Mouse (Mus musculus): ENCODE data around the gene Creb3l2. TPM values are rescaled to one million over a fixed set of nuclear protein-coding genes. Genes with fewer than 3 reads are reported as not detected.

The Creb3l2 gene
- polyA plus RNA-seq, 1 experiment from 2014 or later, result 31.7 TPM

DNA sequence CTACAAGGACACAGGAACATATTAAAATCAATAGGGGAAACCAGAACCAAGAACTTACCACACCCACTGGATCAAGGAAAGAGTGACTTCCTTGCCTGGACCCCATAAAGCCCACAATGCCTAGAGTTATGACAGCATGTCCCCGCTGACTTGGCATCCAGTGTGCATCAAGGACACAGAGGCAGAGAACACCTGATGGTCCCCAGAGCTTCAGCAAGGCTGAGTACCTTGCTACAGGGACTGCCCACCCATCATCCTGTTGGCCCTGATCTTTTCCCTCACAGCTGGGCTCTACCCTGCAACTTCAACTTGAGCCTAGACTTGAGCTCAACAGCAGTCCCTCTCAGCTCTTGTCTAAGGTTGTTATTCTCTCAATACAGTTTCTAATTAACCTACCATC is 135.3 kb downstream of the Creb3l2 start:
- H3K4me1 ChIP-seq (ENCODE audit: insufficient read depth, low read length), result no peaks in the 10 kb centered on the region
- no peak overlapping the region for H3K27ac ChIP-seq (ENCODE audit: low read length)
- no peak overlapping the region for H3K9ac ChIP-seq (replicated peaks; ENCODE audit: low read length)
- no peak overlapping the region for H3K4me3 ChIP-seq (ENCODE audit: low read length)
- no peaks in the 10 kb centered on the region; the same call in 1 of the 2 replicates for H3K9me3 ChIP-seq (ENCODE audit: low read length)
- 89% methylated on average over 1 of the region's 1 CpGs for WGBS
- H3K36me3 ChIP-seq (ENCODE audit: insufficient read depth, low read length), result no peaks in the 10 kb centered on the region
- H3K4me2 ChIP-seq (replicated peaks; ENCODE audit: low read depth, low read length), result no peak overlapping the region
- no peak for ATAC-seq (ENCODE audit: low FRiP score, low TSS enrichment)
- 0 out of 2 replicates have a peak, but pooled peaks cover 5% of the 10 kb centered on the region for H3K27me3 ChIP-seq (ENCODE audit: insufficient read depth, low read length)

DNA sequence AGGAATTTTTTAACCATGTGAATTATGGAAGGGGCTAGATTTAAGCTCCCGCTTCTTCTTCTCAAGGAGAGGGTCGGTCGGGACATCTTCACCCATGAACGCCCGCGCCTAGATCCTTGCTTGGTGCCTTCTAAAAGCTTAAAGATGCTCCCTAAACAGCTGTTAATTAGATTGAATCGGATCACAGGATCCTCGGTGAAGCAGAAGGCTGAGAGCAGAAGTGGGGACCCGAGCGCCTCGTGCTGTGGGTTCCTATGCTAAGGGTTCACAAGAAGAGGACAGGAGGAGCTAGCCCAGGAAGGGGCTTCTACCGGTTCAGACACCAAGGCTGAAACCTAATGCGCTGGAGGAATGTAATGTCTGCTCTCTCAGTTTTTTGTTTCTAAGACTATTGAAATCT is 141.5 kb downstream of the Creb3l2 start:
- Histone ChIP-seq H3K4me3 (ENCODE audit: low read length) (peak overlapping the region; percentile 61; the same call in 1 of the 2 replicates), H3K27me3 (ENCODE audit: insufficient read depth, low read length) (peaks cover 48% of the 10 kb centered on the region)

DNA sequence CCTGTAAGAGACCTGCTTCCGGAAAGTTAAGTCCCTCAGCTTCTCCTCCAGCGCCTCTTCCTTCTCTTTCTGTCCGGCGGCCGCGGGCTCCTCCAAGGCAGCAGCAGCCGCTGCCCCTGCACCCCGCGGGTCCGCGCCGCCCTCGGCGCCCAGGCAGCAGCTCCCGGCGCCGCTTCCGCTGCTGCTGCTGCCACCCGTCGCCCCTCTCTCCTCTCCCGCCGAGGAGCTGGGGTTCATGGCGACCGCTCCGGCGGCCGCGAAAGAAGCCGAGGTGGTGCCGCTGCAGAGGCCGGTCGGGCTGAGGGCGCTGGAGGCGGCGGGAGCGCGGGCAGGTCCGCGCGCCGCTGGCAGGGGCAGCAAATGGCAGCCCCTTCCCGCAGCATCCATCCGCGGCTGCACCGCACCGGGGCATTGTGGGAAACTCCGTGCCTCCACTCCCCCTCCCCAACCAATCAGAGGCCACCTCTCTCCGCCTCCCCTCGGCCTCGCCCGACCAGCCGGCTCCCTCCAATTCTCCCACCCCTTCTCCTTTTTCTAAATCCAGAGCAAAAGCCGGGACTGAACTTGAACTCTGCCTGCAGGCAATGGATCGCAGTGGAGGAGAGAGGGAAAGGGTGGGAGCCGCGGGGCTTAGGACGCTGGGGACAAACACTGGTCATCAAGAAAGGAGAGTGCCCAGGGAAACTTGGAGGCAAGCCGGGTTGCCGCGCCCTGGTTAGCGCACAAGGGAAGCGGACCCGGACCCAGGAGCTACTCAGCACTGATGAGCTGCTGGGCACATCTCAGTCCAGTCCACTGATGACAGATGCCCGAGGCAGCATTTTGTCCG is 142.2 kb downstream of the Creb3l2 start, which contains the start of gene Dgki:
TSS of gene Dgki (minus strand) at position 623 of the 829 bp plus-strand sequence.
- Histone ChIP-seq H3K27me3 (ENCODE audit: insufficient read depth, low read length) (peaks cover 48% of the 10 kb centered on the region), H3K4me3 (ENCODE audit: low read length) (peak within 1 kb of the TSS; percentile 61), H3K27ac (ENCODE audit: low read length) (no peak within 1 kb of the TSS), H3K9ac (replicated peaks; ENCODE audit: low read length) (peak within 1 kb of the TSS; percentile 70), H3K4me2 (replicated peaks; ENCODE audit: low read depth, low read length) (peak within 1 kb of the TSS; percentile 99), H3K36me3 (ENCODE audit: insufficient read depth, low read length) (no peaks in the 10 kb centered on the region), H3K4me1 (ENCODE audit: insufficient read depth, low read length) (peaks cover 18% of the 10 kb centered on the region), H3K9me3 (ENCODE audit: low read length) (no peaks in the 10 kb centered on the region)
- peak; percentile 75 for ATAC-seq (ENCODE audit: low FRiP score, low TSS enrichment)
- WGBS, result under 1% methylated on average over 54 of the region's 65 CpGs

More for the DNA sequence above, 141.5 kb downstream of the Creb3l2 start:
- Histone ChIP-seq H3K36me3 (ENCODE audit: insufficient read depth, low read length) (no peaks in the 10 kb centered on the region), H3K4me2 (replicated peaks; ENCODE audit: low read depth, low read length) (peak overlapping the region; percentile 99), H3K9me3 (ENCODE audit: low read length) (no peaks in the 10 kb centered on the region; the same call in 1 of the 2 replicates), H3K4me1 (ENCODE audit: insufficient read depth, low read length) (peaks cover 18% of the 10 kb centered on the region), H3K27ac (ENCODE audit: low read length) (no peak overlapping the region), H3K9ac (replicated peaks; ENCODE audit: low read length) (no peak overlapping the region; the same call in 1 of the 2 replicates)
- 4% methylated on average over 13 of the region's 13 CpGs for WGBS
- no peak for ATAC-seq (ENCODE audit: low FRiP score, low TSS enrichment)

DNA sequence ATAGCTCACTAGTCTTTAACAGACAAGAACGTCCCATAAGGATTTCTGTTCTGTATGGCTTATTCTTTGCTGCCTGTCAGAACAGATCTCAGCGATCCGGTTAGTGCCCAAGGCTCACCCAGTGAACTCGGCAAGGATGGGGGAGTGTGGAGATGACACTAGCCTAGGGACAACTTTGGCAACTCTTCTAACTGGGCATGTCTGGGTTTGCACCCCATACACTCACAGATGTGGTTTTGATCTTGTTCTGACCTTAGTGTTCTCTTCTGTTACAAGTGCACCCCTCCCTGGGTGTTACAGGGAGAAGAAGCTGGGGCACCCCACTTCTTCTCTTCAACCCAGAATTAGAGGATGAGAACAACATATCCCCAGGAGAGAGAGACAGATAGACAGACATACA is 143.0 kb downstream of the Creb3l2 start:
- Histone ChIP-seq H3K36me3 (ENCODE audit: insufficient read depth, low read length) (no peaks in the 10 kb centered on the region), H3K9ac (replicated peaks; ENCODE audit: low read length) (no peak overlapping the region), H3K27ac (ENCODE audit: low read length) (no peak overlapping the region), H3K9me3 (ENCODE audit: low read length) (no peaks in the 10 kb centered on the region), H3K4me3 (ENCODE audit: low read length) (peak overlapping the region; percentile 61), H3K4me1 (ENCODE audit: insufficient read depth, low read length) (peaks cover 18% of the 10 kb centered on the region), H3K27me3 (ENCODE audit: insufficient read depth, low read length) (peaks cover 48% of the 10 kb centered on the region), H3K4me2 (replicated peaks; ENCODE audit: low read depth, low read length) (peak overlapping the region; percentile 99)
- 0 out of 2 replicates have a peak, but pooled peaks have one; percentile 25 for ATAC-seq (ENCODE audit: low FRiP score, low TSS enrichment)
- WGBS, result 26% methylated on average over 4 of the region's 4 CpGs

DNA sequence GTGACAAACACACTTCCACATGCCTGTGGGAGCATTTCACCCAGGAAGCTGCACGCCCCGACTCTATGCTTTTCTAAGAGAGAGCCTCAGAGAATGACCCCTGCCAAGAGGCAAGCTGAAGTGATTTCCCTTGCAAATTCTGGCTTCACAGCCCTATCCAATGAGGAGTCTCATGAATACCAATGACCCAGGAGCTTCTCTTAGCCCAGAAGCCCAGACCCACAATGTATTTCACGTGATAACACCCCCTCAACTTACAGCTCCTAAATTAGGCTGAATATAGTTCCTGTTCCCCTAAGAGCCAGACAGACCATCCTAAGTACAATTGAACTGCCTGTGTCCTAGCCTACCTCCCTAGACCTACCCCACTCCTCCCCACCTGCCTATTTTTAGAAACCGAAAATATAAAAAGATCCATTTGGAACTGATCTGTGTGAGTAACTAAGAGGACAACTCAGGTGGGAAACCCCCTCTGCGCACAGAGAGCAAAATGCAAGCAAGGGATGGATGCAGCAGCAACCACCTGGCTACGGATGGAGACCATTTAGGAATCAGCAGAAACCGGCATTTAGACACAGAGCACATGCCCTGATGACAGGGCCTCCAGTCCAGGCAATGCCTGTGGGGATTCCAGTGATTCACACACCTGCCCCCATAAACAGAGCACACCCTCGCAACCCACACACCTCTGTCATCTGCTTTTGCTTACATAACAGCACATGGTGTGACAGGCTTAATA is 144.0 kb downstream of the Creb3l2 start:
- Histone ChIP-seq H3K9me3 (ENCODE audit: low read length) (no peaks in the 10 kb centered on the region), H3K4me3 (ENCODE audit: low read length) (no peak overlapping the region), H3K4me2 (replicated peaks; ENCODE audit: low read depth, low read length) (no peak overlapping the region), H3K27me3 (ENCODE audit: insufficient read depth, low read length) (peaks cover 44% of the 10 kb centered on the region), H3K9ac (replicated peaks; ENCODE audit: low read length) (no peak overlapping the region), H3K4me1 (ENCODE audit: insufficient read depth, low read length) (peaks cover 18% of the 10 kb centered on the region), H3K36me3 (ENCODE audit: insufficient read depth, low read length) (no peaks in the 10 kb centered on the region), H3K27ac (ENCODE audit: low read length) (no peak overlapping the region)
- 57% methylated on average over 8 of the region's 8 CpGs for WGBS
- ATAC-seq (ENCODE audit: low FRiP score, low TSS enrichment), result no peak

DNA sequence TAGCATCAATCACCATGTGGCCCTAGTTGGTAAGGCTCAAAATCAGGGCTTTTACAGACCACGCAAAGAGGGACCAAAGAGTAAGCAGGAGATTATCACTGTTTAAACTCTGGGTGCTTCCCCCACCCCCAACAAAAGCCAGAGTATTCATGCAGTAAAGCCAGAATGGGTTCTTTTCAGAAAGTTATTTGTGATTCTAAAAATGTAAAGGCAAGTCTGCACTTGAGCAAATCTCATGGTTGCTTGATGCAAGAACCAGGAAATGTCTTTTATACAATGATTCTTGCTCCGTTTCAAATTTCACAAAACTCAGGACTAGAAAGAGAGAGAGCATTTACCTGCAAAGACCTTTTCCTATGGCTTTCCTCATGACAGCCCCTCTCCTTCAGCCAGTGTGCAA is 149.9 kb downstream of the Creb3l2 start:
- Histone ChIP-seq H3K27me3 (ENCODE audit: insufficient read depth, low read length) (peaks cover 3% of the 10 kb centered on the region), H3K4me2 (replicated peaks; ENCODE audit: low read depth, low read length) (no peak overlapping the region), H3K36me3 (ENCODE audit: insufficient read depth, low read length) (no peaks in the 10 kb centered on the region), H3K9ac (replicated peaks; ENCODE audit: low read length) (no peak overlapping the region), H3K27ac (ENCODE audit: low read length) (no peak overlapping the region), H3K4me3 (ENCODE audit: low read length) (no peak overlapping the region), H3K9me3 (ENCODE audit: low read length) (no peaks in the 10 kb centered on the region), H3K4me1 (ENCODE audit: insufficient read depth, low read length) (no peaks in the 10 kb centered on the region)
- ATAC-seq (ENCODE audit: low FRiP score, low TSS enrichment), result no peak
- WGBS, result 77% methylated on average over 2 of the region's 2 CpGs

DNA sequence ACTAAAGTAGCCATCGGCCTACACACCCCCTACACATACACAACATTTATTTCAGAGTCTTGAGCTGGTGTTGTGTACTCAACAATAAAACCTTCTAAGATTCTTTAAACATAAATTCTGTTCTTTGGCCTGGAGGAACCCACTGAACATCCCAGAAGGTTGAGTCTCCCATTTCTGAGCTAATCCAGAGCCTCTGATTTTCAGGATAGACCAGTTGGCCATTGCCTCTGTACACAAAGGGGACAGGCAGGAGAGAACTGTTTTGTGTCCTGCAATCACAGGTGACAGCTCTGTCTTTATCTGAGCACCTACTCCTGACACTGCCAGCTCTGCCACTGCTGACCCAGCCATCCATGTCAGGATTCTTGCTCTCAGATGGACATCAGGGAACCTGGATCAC is 150.8 kb downstream of the Creb3l2 start:
- H3K9ac ChIP-seq (replicated peaks; ENCODE audit: low read length), result no peak overlapping the region
- H3K4me2 ChIP-seq (replicated peaks; ENCODE audit: low read depth, low read length), result no peak overlapping the region
- H3K36me3 ChIP-seq (ENCODE audit: insufficient read depth, low read length), result no peaks in the 10 kb centered on the region
- no peaks in the 10 kb centered on the region for H3K27me3 ChIP-seq (ENCODE audit: insufficient read depth, low read length)
- no peaks in the 10 kb centered on the region for H3K9me3 ChIP-seq (ENCODE audit: low read length)
- ATAC-seq (ENCODE audit: low FRiP score, low TSS enrichment), result no peak
- no peaks in the 10 kb centered on the region for H3K4me1 ChIP-seq (ENCODE audit: insufficient read depth, low read length)
- H3K4me3 ChIP-seq (ENCODE audit: low read length), result no peak overlapping the region
- H3K27ac ChIP-seq (ENCODE audit: low read length), result no peak overlapping the region
- 96% methylated on average over 1 of the region's 1 CpGs for WGBS

DNA sequence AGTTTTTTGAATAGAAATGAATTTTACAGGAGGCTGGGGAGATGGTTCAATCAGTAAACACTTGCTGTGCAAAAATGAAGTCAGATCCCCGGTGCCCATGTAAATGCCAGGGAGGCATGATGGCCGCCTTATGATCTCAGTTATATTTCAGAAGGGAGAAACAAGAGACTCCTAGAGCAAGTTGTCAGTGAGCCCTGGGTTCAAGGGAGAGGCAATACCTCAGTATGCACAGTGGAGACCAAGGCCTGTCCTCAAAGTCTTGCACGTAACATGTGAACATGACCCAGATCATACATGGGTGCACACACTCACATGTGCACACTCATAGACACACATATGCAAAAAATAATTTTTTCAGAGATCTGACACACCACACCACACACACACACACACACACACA is 151.3 kb downstream of the Creb3l2 start:
- no peak overlapping the region for H3K4me3 ChIP-seq (ENCODE audit: low read length)

DNA sequence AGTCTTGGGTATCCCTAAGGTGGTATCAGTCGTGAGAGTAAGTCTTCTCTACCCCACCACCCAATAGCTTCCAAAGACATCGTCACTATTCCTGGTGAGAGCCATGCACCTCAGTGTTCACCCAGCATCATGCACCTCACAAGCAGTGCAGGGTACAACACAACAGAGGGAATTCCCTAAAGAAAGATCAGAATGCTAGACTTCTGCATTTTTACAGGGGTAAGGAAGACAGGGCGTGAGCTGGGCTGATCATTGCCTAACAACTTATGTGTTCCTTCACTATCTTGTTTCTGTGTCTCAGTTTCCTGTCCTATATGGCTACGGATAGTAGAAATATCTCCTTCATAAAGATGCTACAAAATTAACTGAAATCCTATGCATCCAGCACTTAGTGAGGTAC is 155.8 kb downstream of the Creb3l2 start:
- 90% methylated on average over 4 of the region's 4 CpGs for WGBS
- no peaks in the 10 kb centered on the region for H3K27me3 ChIP-seq (ENCODE audit: insufficient read depth, low read length)

More for the DNA sequence above, 151.3 kb downstream of the Creb3l2 start:
- Histone ChIP-seq H3K36me3 (ENCODE audit: insufficient read depth, low read length) (no peaks in the 10 kb centered on the region), H3K27me3 (ENCODE audit: insufficient read depth, low read length) (no peaks in the 10 kb centered on the region), H3K9ac (replicated peaks; ENCODE audit: low read length) (no peak overlapping the region), H3K4me1 (ENCODE audit: insufficient read depth, low read length) (no peaks in the 10 kb centered on the region), H3K27ac (ENCODE audit: low read length) (no peak overlapping the region), H3K9me3 (ENCODE audit: low read length) (no peaks in the 10 kb centered on the region), H3K4me2 (replicated peaks; ENCODE audit: low read depth, low read length) (no peak overlapping the region)
- no peak for ATAC-seq (ENCODE audit: low FRiP score, low TSS enrichment)
- WGBS, result 92% methylated on average over 3 of the region's 3 CpGs

More for the DNA sequence above, 155.8 kb downstream of the Creb3l2 start:
- Histone ChIP-seq H3K36me3 (ENCODE audit: insufficient read depth, low read length) (no peaks in the 10 kb centered on the region), H3K4me2 (replicated peaks; ENCODE audit: low read depth, low read length) (no peak overlapping the region), H3K27ac (ENCODE audit: low read length) (no peak overlapping the region), H3K9ac (replicated peaks; ENCODE audit: low read length) (no peak overlapping the region), H3K4me3 (ENCODE audit: low read length) (no peak overlapping the region), H3K4me1 (ENCODE audit: insufficient read depth, low read length) (no peaks in the 10 kb centered on the region), H3K9me3 (ENCODE audit: low read length) (no peaks in the 10 kb centered on the region)
- ATAC-seq (ENCODE audit: low FRiP score, low TSS enrichment), result no peak
